In genomic region chr9:63109020-63109781, GRCm38 (mm10) we compare ENCODE assay signal across 7 mouse cellular contexts. TPM values are rescaled to one million over a fixed set of nuclear protein-coding genes. Genes with fewer than 3 reads are reported as not detected.
A peak's percentile ranks its signal among the peaks of the same experiment; 100 is the strongest.
DNase-seq lines count a peak whose midpoint lies in the region; ATAC-seq and TF ChIP-seq lines count a peak whose summit lies in the region.

No protein-coding gene starts in this region.

- peak overlapping the region; percentile 14; the same call in 1 of the 2 replicates for H3K27ac ChIP-seq in bone marrow macrophage, adult 2 months (ENCODE audit: insufficient read depth, low read depth, low read length)
- H3K27ac ChIP-seq in embryonic facial prominence, embryonic 12.5 days, result peak overlapping the region; percentile 95
- peak overlapping the region; percentile 94 for H3K27ac ChIP-seq in heart, adult 2 months
- peak overlapping the region; percentile 97 for H3K27ac ChIP-seq in limb, embryonic 10.5 days
- H3K27ac ChIP-seq in midbrain, embryonic 10.5 days (replicated peaks), result peak overlapping the region; percentile 88

- under 1% methylated on average over 34 of the region's 34 CpGs for WGBS in embryonic facial prominence, embryonic 12.5 days
- WGBS in heart, adult 2 months, result under 1% methylated on average over 34 of the region's 34 CpGs
- WGBS in limb, embryonic 10.5 days, result 2% methylated on average over 34 of the region's 34 CpGs
- WGBS in midbrain, embryonic 10.5 days, result 2% methylated on average over 34 of the region's 34 CpGs

- peak; percentile 96 to 97 for DNase-seq in heart, adult 2 months
- peak; percentile 97 to 99 for DNase-seq in kidney, adult 8-10 months
- peak; percentile 85 for DNase-seq in limb, embryonic 10.5 days (ENCODE audit: low spot score)
- DNase-seq in midbrain, embryonic 10.5 days (ENCODE audit: low spot score), result peak; percentile 76
- peak; percentile 90 for DNase-seq in right cerebral cortex, postnatal 4 days

- peak overlapping the region; percentile 60 for H3K9ac ChIP-seq in embryonic facial prominence, embryonic 12.5 days
- H3K9ac ChIP-seq in heart, adult 2 months (ENCODE audit: low read depth, low read length), result peak overlapping the region; percentile 78

- ATAC-seq in embryonic facial prominence, embryonic 12.5 days (ENCODE audit: insufficient number of reproducible peaks, insufficient read depth, low FRiP score, low TSS enrichment), result peak; percentile 85

- H3K79me2 ChIP-seq in heart, adult 2 months (replicated peaks; ENCODE audit: control insufficient read depth, insufficient read depth, low read length), result no peaks in the 10 kb centered on the region

- peak; percentile 95 for TF ChIP-seq EP300 in heart, adult 2 months (IDR thresholded peaks at IDR 0.05; ENCODE audit: insufficient read depth, low read depth, low read length)

- intact Hi-C loops in heart, adult 2 months (cut with DNase I), result loop anchor here (1.0 to 2.0 kb wide), 2 partner anchors 15 to 34 kb away; no protein-coding TSS in a partner anchor

- no peak for TF ChIP-seq CTCF in bone marrow macrophage, adult 2 months (IDR thresholded peaks at IDR 0.05; ENCODE audit: low read depth, low read length)
- peak; percentile 42 for TF ChIP-seq CTCF in heart, adult 2 months (IDR thresholded peaks at IDR 0.05)

- H3K27me3 ChIP-seq in embryonic facial prominence, embryonic 12.5 days, result no peaks in the 10 kb centered on the region
- no peaks in the 10 kb centered on the region for H3K27me3 ChIP-seq in heart, adult 2 months (ENCODE audit: control insufficient read depth, insufficient read depth, low read length)
- no peaks in the 10 kb centered on the region for H3K27me3 ChIP-seq in limb, embryonic 10.5 days (ENCODE audit: low read depth, poor library complexity, severe bottlenecking)
- H3K27me3 ChIP-seq in midbrain, embryonic 10.5 days (ENCODE audit: low read depth, poor library complexity, severe bottlenecking), result peaks cover 7% of the 10 kb centered on the region

- peaks cover 4% of the 10 kb centered on the region for H3K4me1 ChIP-seq in bone marrow macrophage, adult 2 months (ENCODE audit: control insufficient read depth, insufficient read depth, low read length)
- peaks cover 19% of the 10 kb centered on the region for H3K4me1 ChIP-seq in embryonic facial prominence, embryonic 12.5 days
- H3K4me1 ChIP-seq in heart, adult 2 months (ENCODE audit: control insufficient read depth, insufficient read depth, low read length), result peaks cover 6% of the 10 kb centered on the region
- peaks cover 20% of the 10 kb centered on the region for H3K4me1 ChIP-seq in limb, embryonic 10.5 days
- H3K4me1 ChIP-seq in midbrain, embryonic 10.5 days, result peaks cover 24% of the 10 kb centered on the region

- no peaks in the 10 kb centered on the region for H3K9me3 ChIP-seq in embryonic facial prominence, embryonic 12.5 days
- H3K9me3 ChIP-seq in limb, embryonic 10.5 days (replicated peaks), result no peaks in the 10 kb centered on the region
- no peaks in the 10 kb centered on the region; the same call in 1 of the 2 replicates for H3K9me3 ChIP-seq in midbrain, embryonic 10.5 days (replicated peaks)

- H3K4me2 ChIP-seq in embryonic facial prominence, embryonic 12.5 days (replicated peaks), result peak overlapping the region; percentile 70

- H3K4me3 ChIP-seq in bone marrow macrophage, adult 2 months (ENCODE audit: insufficient read depth, low read length), result peak overlapping the region; percentile 69
- H3K4me3 ChIP-seq in embryonic facial prominence, embryonic 12.5 days, result peak overlapping the region; percentile 41
- peak overlapping the region; percentile 88 for H3K4me3 ChIP-seq in heart, adult 2 months
- H3K4me3 ChIP-seq in limb, embryonic 10.5 days, result peak overlapping the region; percentile 61
- H3K4me3 ChIP-seq in midbrain, embryonic 10.5 days, result peak overlapping the region; percentile 60

- H3K36me3 ChIP-seq in embryonic facial prominence, embryonic 12.5 days, result no peaks in the 10 kb centered on the region
- H3K36me3 ChIP-seq in heart, adult 2 months (ENCODE audit: control insufficient read depth, insufficient read depth, low read length), result no peaks in the 10 kb centered on the region
- no peaks in the 10 kb centered on the region for H3K36me3 ChIP-seq in limb, embryonic 10.5 days
- no peaks in the 10 kb centered on the region for H3K36me3 ChIP-seq in midbrain, embryonic 10.5 days

- no peak for TF ChIP-seq POLR2A in bone marrow macrophage, adult 2 months (IDR thresholded peaks at IDR 0.05; ENCODE audit: borderline replicate concordance, low read depth, low read length)
- TF ChIP-seq POLR2A in heart, adult 2 months (IDR thresholded peaks at IDR 0.05; ENCODE audit: insufficient read depth, low read depth, low read length), result peak; percentile 70; the same call in 1 of the 2 replicates

RNA-seq across cellular contexts. Expression of gene Skor1, which starts 39.6 kb away (rescaled TPM):
- polyA plus RNA-seq in bone marrow macrophage, adult 2 months (2012; ENCODE audit: insufficient read depth, insufficient read length, missing spikeins), result not detected in 2 replicates
- 0.24 and 0.35 TPM in 2 replicates for polyA plus RNA-seq in embryonic facial prominence, embryonic 12.5 days (2016; fragmentation: Nextera tagmentation; extraction: Ambion mirVana)
- total RNA-seq in heart, adult 2 months (2021), result under 1 TPM; 0.07 to 0.10 TPM
- 0.04 TPM in 1 of 2 replicates, not detected in the other for polyA plus RNA-seq in heart, adult 2 months (2012; rRNA removed)
- polyA plus RNA-seq in limb, embryonic 10.5 days (2016; fragmentation: Nextera tagmentation; extraction: Ambion mirVana), result 0.10 and 0.14 TPM in 2 replicates
- polyA plus RNA-seq in midbrain, embryonic 10.5 days (2016; fragmentation: Nextera tagmentation; extraction: Ambion mirVana), result 0.12 TPM in 1 of 2 replicates, not detected in the other

Comparison
In these comparisons a context has a peak if more than half of its experiments do, and no peak if none do; other contexts are left out.
1. Peak in every context shown above with its lines: DNase-seq, ATAC-seq, H3K4me3 ChIP-seq and H3K27ac ChIP-seq.
2. H3K27ac ChIP-seq: peak in every context shown above with its lines; median percentile 97 in limb, embryonic 10.5 days; 95 in embryonic facial prominence, embryonic 12.5 days; 94 in heart, adult 2 months; 88 in midbrain, embryonic 10.5 days; 14 in bone marrow macrophage, adult 2 months.